Mouse (Mus musculus): ENCODE measurements at regions not wholly inside any gene's neighbourhood (a gene's known extent, or its start where the extent isn't known, plus 50 kb on each side); places are given as distances from the start of the nearest gene placed in this dataset.

DNA sequence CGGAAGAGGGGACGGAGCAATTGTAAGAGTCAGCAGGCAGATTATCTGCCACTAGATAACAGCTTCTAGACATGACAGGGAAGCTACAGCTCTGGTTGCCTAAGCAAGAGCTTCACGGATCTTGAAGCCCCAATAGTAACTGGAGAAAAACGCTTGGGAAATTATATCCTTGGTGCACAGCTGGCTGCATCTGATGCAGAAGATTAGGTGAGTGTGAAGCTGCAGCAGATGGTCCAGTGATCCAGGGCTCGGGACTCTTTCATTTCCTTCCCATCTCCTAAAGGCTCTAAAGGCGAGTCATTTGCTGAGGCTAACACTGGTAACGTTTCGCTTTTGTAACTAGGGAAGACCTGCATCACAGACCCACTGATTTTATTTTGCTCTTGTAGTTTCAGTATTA, 196.6 kb upstream of the Map3k1 start:
- TF ChIP-seq POLR2A (IDR thresholded peaks at IDR 0.05; ENCODE audit: borderline replicate concordance, insufficient read depth, low read length) (no peak), CTCF (IDR thresholded peaks at IDR 0.05; ENCODE audit: borderline replicate concordance, insufficient read depth, low read depth, low read length) (no peak)

All from cerebellum, adult 2 months (tissue).